Mouse (Mus musculus): ENCODE results near the gene Nudt13. TPM values are rescaled to one million over a fixed set of nuclear protein-coding genes. Genes with fewer than 3 reads are reported as not detected.

Gene Nudt13
- polyA plus RNA-seq, 1 experiment from 2014 or later, result 6.3 TPM

- Histone ChIP-seq H3K9ac (no peak overlapping the region), H3K4me3 (replicated peaks) (peak overlapping the region; percentile 29; the same call in 1 of the 2 replicates), H3K9me3 (replicated peaks) (no peaks in the 10 kb centered on the region), H3K36me3 (peaks cover 75% of the 10 kb centered on the region), H3K27me3 (no peaks in the 10 kb centered on the region), H3K27ac (no peak overlapping the region), H3K4me1 (replicated peaks) (peaks cover 18% of the 10 kb centered on the region), H3K4me2 (peak overlapping the region; percentile 39)
- ATAC-seq (ENCODE audit: low read depth) (no peak), DNase-seq (peak; percentile 54)
- 64% methylated on average over 7 of the region's 7 CpGs for WGBS (ENCODE audit: insufficient replicate concordance)
These were observed 46.4 kb downstream of the Nudt13 start for GRCm38 (mm10) chr14:20340866-20341265.

DNA sequence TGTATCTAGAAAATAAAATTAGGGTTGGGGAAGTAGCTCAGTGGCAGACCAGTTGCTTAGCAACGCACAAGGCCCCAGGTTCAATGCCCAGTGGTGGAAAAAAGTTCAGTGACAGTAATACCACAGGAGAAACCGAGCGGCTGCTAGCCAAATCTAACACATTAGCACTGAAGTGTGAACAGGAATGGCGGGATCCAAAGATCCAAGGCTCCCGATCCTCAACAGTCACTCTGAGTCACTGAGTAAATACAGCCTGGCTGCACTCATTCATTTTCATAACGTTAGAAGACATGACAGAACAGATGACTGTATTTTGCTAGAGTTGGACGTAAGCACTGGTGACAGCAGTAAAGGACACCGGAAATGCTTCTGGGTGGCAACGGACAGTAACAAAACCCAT is 51.4 kb downstream of the Nudt13 start:
- 86% methylated on average over 9 of the region's 9 CpGs for WGBS (ENCODE audit: insufficient replicate concordance)
- Histone ChIP-seq H3K4me1 (replicated peaks) (peaks cover 40% of the 10 kb centered on the region), H3K36me3 (peaks cover 43% of the 10 kb centered on the region), H3K9me3 (replicated peaks) (no peaks in the 10 kb centered on the region), H3K27me3 (no peaks in the 10 kb centered on the region), H3K9ac (no peak overlapping the region), H3K4me2 (peak overlapping the region; percentile 74; the same call in 1 of the 2 replicates), H3K27ac (no peak overlapping the region), H3K4me3 (replicated peaks) (no peak overlapping the region)
- ATAC-seq (ENCODE audit: low read depth) (no peak), DNase-seq (no peak)

DNA sequence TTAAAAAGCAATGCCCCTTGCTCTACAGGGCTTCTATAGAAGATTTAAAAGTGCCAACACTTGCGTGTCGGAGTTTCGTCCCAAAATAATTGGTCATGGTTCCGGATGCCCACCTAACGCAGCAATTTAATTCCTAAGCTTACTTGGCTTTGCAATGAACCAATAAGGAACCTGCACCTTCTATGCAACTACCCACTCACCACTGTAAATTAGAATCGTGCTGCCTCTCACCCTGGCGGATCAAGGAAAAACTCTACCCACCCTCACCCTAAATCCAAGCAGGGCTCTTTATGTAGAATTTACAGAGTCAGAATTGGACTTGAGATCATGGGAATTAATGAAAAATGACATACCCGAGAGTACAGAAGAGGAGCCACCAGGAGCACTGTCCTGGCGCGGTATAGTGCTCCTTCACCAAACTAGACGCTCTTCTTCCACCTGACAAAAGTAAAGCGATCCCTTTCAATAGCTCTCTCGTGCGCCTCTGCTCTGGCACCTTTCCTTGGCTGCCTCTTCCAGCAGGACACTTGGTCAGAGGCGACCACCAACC is 53.0 kb downstream of the Nudt13 start:
- Histone ChIP-seq H3K36me3 (peaks cover 27% of the 10 kb centered on the region), H3K27ac (peak overlapping the region; percentile 78), H3K4me3 (replicated peaks) (peak overlapping the region; percentile 82), H3K4me2 (peak overlapping the region; percentile 74), H3K9me3 (replicated peaks) (no peaks in the 10 kb centered on the region), H3K9ac (peak overlapping the region; percentile 90), H3K4me1 (replicated peaks) (peaks cover 34% of the 10 kb centered on the region), H3K27me3 (no peaks in the 10 kb centered on the region)
- peak; percentile 61 for ATAC-seq (ENCODE audit: low read depth)
- DNase-seq, result no peak
- 2% methylated on average over 15 of the region's 15 CpGs for WGBS (ENCODE audit: insufficient replicate concordance)

DNA sequence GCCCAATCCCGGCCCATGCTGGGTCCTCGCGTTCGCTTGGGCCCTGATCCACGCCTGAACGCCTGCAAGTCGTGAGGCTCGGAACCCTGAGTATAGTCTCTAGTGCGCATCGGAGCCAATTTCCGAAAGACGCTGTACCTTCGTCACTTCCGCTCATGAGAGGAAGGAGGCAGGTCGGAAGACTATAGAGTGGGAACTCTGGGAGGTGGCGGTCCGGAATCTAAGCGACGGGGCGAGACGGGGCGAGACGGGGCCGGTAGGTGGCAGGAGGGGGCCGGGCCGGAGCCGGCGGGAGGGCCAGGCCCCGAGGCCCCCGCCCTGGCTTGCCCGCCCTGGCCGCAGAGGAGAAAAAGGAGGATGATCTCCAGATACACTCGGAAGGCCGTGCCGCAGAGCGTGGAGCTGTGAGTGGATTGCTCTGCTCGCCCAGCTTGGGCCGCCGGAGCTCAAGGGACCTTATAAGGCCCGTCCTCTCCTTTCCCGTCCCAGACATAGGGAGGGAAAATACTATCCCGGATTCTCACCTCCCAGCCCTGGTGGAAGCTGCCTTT is 53.6 kb downstream of the Nudt13 start, which contains the start of the genes Ecd and Fam149b:
Gene Ecd (minus strand): TSS at position 131 of the 551 bp plus-strand sequence.
Gene Fam149b (plus strand): TSS at position 172 of the 551 bp plus-strand sequence.
- peaks cover 34% of the 10 kb centered on the region for H3K4me1 ChIP-seq (replicated peaks)
- peak within 1 kb of the TSS; percentile 90 for H3K27ac ChIP-seq
- H3K4me2 ChIP-seq, result peak within 1 kb of the TSS; percentile 74
- peaks cover 28% of the 10 kb centered on the region for H3K36me3 ChIP-seq
- DNase-seq, result peak; percentile 89
- H3K27me3 ChIP-seq, result no peaks in the 10 kb centered on the region
- H3K9ac ChIP-seq, result peak within 1 kb of the TSS; percentile 90
- under 1% methylated on average over 42 of the region's 42 CpGs for WGBS (ENCODE audit: insufficient replicate concordance)
- H3K9me3 ChIP-seq (replicated peaks), result no peaks in the 10 kb centered on the region
- ATAC-seq (ENCODE audit: low read depth), result peak; percentile 98
- peak within 1 kb of the TSS; percentile 82 for H3K4me3 ChIP-seq (replicated peaks)

DNA sequence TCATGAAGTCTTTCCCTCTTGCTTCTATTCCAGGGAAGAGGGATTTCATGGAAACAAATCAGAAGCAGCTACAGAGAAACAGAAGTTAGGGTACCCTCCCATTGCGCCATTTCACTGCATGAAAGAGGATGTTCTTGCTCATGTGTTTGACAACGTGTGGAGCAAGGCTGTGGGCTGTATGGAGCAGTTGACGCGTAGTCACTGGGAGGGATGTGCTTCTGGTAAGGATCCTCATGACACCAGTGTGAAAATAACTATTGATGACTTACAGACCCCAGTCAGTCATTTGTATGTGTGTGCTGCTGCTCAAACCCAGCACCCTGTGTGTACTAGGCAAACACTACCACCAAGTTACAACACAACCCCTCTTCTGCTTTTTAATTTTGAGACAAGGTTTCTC is 68.7 kb downstream of the Nudt13 start:
- WGBS (ENCODE audit: insufficient replicate concordance), result 81% methylated on average over 4 of the region's 4 CpGs
- Histone ChIP-seq H3K4me1 (replicated peaks) (no peaks in the 10 kb centered on the region), H3K9me3 (replicated peaks) (no peaks in the 10 kb centered on the region), H3K27ac (no peak overlapping the region), H3K36me3 (peaks cover 55% of the 10 kb centered on the region), H3K4me3 (replicated peaks) (no peak overlapping the region), H3K27me3 (no peaks in the 10 kb centered on the region), H3K4me2 (no peak overlapping the region), H3K9ac (no peak overlapping the region)
- no peak for DNase-seq
- no peak for ATAC-seq (ENCODE audit: low read depth)

Other genes starting within 250 kb of the Nudt13 start
- gene Saysd1, start 156.2 kb upstream of the Nudt13 start, polyA plus RNA-seq (2015; fragmentation: Nextera tagmentation; extraction: Ambion mirVana), result 3.7 and 4.1 TPM in 2 replicates
- gene Kcnk5, start 112.9 kb upstream of the Nudt13 start, polyA plus RNA-seq (2015; fragmentation: Nextera tagmentation; extraction: Ambion mirVana), result 6.2 and 6.7 TPM in 2 replicates
- gene Kcnk16, start 25.5 kb upstream of the Nudt13 start, polyA plus RNA-seq (2015; fragmentation: Nextera tagmentation; extraction: Ambion mirVana), result 4.3 and 4.6 TPM in 2 replicates
- 35.6 and 39.2 TPM in 2 replicates for gene Ecd, start 53.4 kb downstream of the Nudt13 start, polyA plus RNA-seq (2015; fragmentation: Nextera tagmentation; extraction: Ambion mirVana)
- 8.2 and 8.4 TPM in 2 replicates for gene Fam149b, start 53.5 kb downstream of the Nudt13 start, polyA plus RNA-seq (2015; fragmentation: Nextera tagmentation; extraction: Ambion mirVana)
- 133 and 148 TPM in 2 replicates for gene Dnajc9, start 94.2 kb downstream of the Nudt13 start, polyA plus RNA-seq (2015; fragmentation: Nextera tagmentation; extraction: Ambion mirVana)
- gene Mrps16, start 98.9 kb downstream of the Nudt13 start, polyA plus RNA-seq (2015; fragmentation: Nextera tagmentation; extraction: Ambion mirVana), result 71.5 and 73.0 TPM in 2 replicates
- gene Cfap70, start 157.5 kb downstream of the Nudt13 start, polyA plus RNA-seq (2015; fragmentation: Nextera tagmentation; extraction: Ambion mirVana), result not detected in 2 replicates
- 47.0 and 50.3 TPM in 2 replicates for gene Anxa7, start 185.4 kb downstream of the Nudt13 start, polyA plus RNA-seq (2015; fragmentation: Nextera tagmentation; extraction: Ambion mirVana)
- 0.29 and 0.39 TPM in 2 replicates for gene Mss51, start 202.2 kb downstream of the Nudt13 start, polyA plus RNA-seq (2015; fragmentation: Nextera tagmentation; extraction: Ambion mirVana)